Comparison of ENCODE assay signal across 25 mouse cellular contexts in the genomic region with DNA sequence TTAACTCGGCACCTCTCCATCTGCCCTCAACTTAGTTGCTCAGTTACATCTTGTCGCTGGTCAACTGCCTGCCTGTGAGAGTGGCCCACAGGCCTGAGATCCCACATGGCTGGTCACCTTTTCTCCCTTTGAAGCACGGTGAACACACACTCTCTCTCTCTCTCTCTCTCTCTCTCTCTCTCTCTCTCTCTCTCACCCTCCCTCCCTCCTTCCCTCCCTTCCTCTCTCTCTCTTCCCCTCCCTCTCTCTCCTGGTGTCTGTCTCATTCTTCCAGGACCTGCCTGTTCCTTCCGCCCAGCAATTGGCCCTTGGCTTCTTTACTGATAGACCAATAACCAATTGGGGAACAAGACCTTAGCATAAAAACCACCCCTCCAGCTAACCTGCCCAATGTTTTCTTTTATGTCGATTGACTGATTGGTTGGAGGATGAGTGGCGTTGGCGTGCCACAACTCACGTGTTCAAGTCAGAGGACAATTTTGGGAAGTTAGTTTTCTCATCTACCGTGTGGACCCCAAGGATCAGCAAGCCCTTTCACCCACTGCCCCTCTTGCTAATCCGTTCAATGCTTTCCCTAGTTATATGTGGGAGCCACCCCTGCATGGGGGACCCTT. TPM values are rescaled to one million over a fixed set of nuclear protein-coding genes. Genes with fewer than 3 reads are reported as not detected.
DNase-seq lines count a peak whose midpoint lies in the region; ATAC-seq and TF ChIP-seq lines count a peak whose summit lies in the region.
"Had no signal": no experiment of that assay in that cellular context is flagged by ENCODE, and none has a peak within 500 bp of the region (broad histone marks: within the 10 kb centered on the region; RNA-seq: fewer than 3 reads in every experiment).

No protein-coding gene starts in this region.

- no peak for TF ChIP-seq POLR2A in ES-Bruce4 (IDR thresholded peaks at IDR 0.05; ENCODE audit: insufficient read depth, low read length)

- H3K27ac ChIP-seq in ES-Bruce4 (ENCODE audit: insufficient read depth, low read length), result no peak overlapping the region
- no peak overlapping the region for H3K27ac ChIP-seq in forebrain, postnatal 0 days (ENCODE audit: low read depth, low read length)
- H3K27ac ChIP-seq: embryonic facial prominence, embryonic 12.5 days; embryonic facial prominence, embryonic 15.5 days; hindbrain, embryonic 10.5 days; hindbrain, embryonic 14.5 days; hindbrain, postnatal 0 days had no signal

- WGBS in forebrain, postnatal 0 days, result 91% methylated on average over 10 of the region's 10 CpGs

- H3K4me1 ChIP-seq in E14TG2a.4 (replicated peaks; ENCODE audit: low read depth, low read length) (peaks cover 65% of the 10 kb centered on the region), ES-Bruce4 (ENCODE audit: control insufficient read depth, insufficient read depth, low read length) (no peaks in the 10 kb centered on the region)
- peaks cover 6% of the 10 kb centered on the region; the same call in 1 of the 2 replicates for H3K4me1 ChIP-seq in forebrain, postnatal 0 days (ENCODE audit: insufficient read depth)

- no peak overlapping the region for H3K9ac ChIP-seq in ES-Bruce4 (ENCODE audit: low read depth, poor library complexity, severe bottlenecking)
- no peak overlapping the region for H3K9ac ChIP-seq in forebrain, postnatal 0 days
- H3K9ac ChIP-seq: embryonic facial prominence, embryonic 12.5 days; embryonic facial prominence, embryonic 15.5 days; heart, embryonic 12.5 days; heart, embryonic 15.5 days; hindbrain, embryonic 14.5 days had no signal

- H3K4me3 ChIP-seq in E14TG2a.4 (replicated peaks; ENCODE audit: low read length) (peak overlapping the region; percentile 64), ES-Bruce4 (ENCODE audit: low read depth, low read length) (peak overlapping the region; percentile 12)
- no peak overlapping the region for H3K4me3 ChIP-seq in forebrain, postnatal 0 days (ENCODE audit: low read depth, low read length)
- H3K4me3 ChIP-seq: embryonic facial prominence, embryonic 12.5 days; embryonic facial prominence, embryonic 15.5 days; heart, embryonic 12.5 days; heart, embryonic 15.5 days; hindbrain, embryonic 10.5 days had no signal

- TF ChIP-seq CTCF in E14TG2a.4 (conservative IDR thresholded peaks at IDR 0.05; ENCODE audit: low read length), result no peak
- TF ChIP-seq CTCF in ES-Bruce4 (IDR thresholded peaks at IDR 0.05; ENCODE audit: low read depth, low read length), result no peak
- TF ChIP-seq CTCF in forebrain, postnatal 0 days (IDR thresholded peaks at IDR 0.05; ENCODE audit: low read depth), result no peak

- H3K36me3 ChIP-seq in E14TG2a.4 (ENCODE audit: insufficient read depth, low read length) (peaks cover 46% of the 10 kb centered on the region), ES-Bruce4 (ENCODE audit: control insufficient read depth, insufficient read depth, low read length, poor library complexity, severe bottlenecking) (no peaks in the 10 kb centered on the region)
- peaks cover 5% of the 10 kb centered on the region for H3K36me3 ChIP-seq in forebrain, postnatal 0 days (ENCODE audit: insufficient read depth)

- DNase-seq in MEL-GATA-1-ER (ENCODE audit: extremely low read depth, low read depth), result peak; percentile 98
- DNase-seq in forebrain, postnatal 0 days, result no peak
- DNase-seq in B cell, adult 2 months, result no peak
- no peak for DNase-seq in cerebellum, postnatal 4 days (ENCODE audit: low spot score in 2 of 2)
- DNase-seq: adrenal gland, postnatal 10 days; adrenal gland, postnatal 36 days; cerebellum, adult 18-20 months; cerebellum, adult 9-10 months; cerebellum, postnatal 14 days; gastrocnemius, postnatal 25 days; heart, adult 18-20 months; heart, postnatal 10 days; heart, postnatal 36 days had no signal

- H3K9me3 ChIP-seq in E14TG2a.4 (ENCODE audit: low read length) (no peaks in the 10 kb centered on the region), ES-Bruce4 (replicated peaks; ENCODE audit: control insufficient read depth, insufficient read depth, low read length, poor library complexity, severe bottlenecking) (no peaks in the 10 kb centered on the region)
- no peaks in the 10 kb centered on the region for H3K9me3 ChIP-seq in forebrain, postnatal 0 days (ENCODE audit: low read length)
- H3K9me3 ChIP-seq: embryonic facial prominence, embryonic 12.5 days; embryonic facial prominence, embryonic 15.5 days; heart, embryonic 12.5 days; heart, embryonic 15.5 days; hindbrain, embryonic 10.5 days had no signal

- H3K4me2 ChIP-seq in forebrain, postnatal 0 days (ENCODE audit: low read depth), result no peak overlapping the region
- H3K4me2 ChIP-seq: embryonic facial prominence, embryonic 12.5 days; embryonic facial prominence, embryonic 15.5 days; heart, embryonic 15.5 days; hindbrain, embryonic 14.5 days had no signal

- no peak for TF ChIP-seq EP300 in ES-Bruce4 (IDR thresholded peaks at IDR 0.05; ENCODE audit: insufficient read depth, low read depth, low read length)

- ATAC-seq in forebrain, postnatal 0 days, result no peak
- ATAC-seq: forebrain, embryonic 14.5 days; hindbrain, postnatal 0 days; inflammation-experienced regulatory T-cells, adult 6 months; intestine, embryonic 16.5 days had no signal

- H3K27me3 ChIP-seq in E14TG2a.4 (ENCODE audit: insufficient read depth, low read length) (peaks cover 5% of the 10 kb centered on the region; the same call in 1 of the 2 replicates), ES-Bruce4 (ENCODE audit: control insufficient read depth, insufficient read depth, low read length, poor library complexity, severe bottlenecking) (no peaks in the 10 kb centered on the region)
- H3K27me3 ChIP-seq in forebrain, postnatal 0 days (ENCODE audit: insufficient read depth, low read length), result no peaks in the 10 kb centered on the region
- H3K27me3 ChIP-seq: embryonic facial prominence, embryonic 12.5 days; embryonic facial prominence, embryonic 15.5 days; heart, embryonic 12.5 days; heart, embryonic 15.5 days had no signal

RNA-seq across cellular contexts. Expression of gene Fuca1, which starts 5.8 kb away (rescaled TPM):
- 46.0 and 47.2 TPM in 2 replicates for polyA plus RNA-seq in ES-Bruce4 (2011; ENCODE audit: insufficient read depth, insufficient read length, low read depth, missing spikeins)
- 30.9 and 33.2 TPM in 2 replicates for total RNA-seq in forebrain, postnatal 0 days (2014; rRNA removed)
- polyA plus RNA-seq in forebrain, postnatal 0 days (2015; fragmentation: Nextera tagmentation; extraction: Ambion mirVana), result 67.7 and 75.2 TPM in 2 replicates

RNA-seq across cellular contexts. Expression of gene Hmgcl, which starts 19.9 kb away (rescaled TPM):
- polyA plus RNA-seq in ES-Bruce4 (2011; ENCODE audit: insufficient read depth, insufficient read length, low read depth, missing spikeins), result 18.3 and 22.6 TPM in 2 replicates
- 42.9 and 46.0 TPM in 2 replicates for total RNA-seq in forebrain, postnatal 0 days (2014; rRNA removed)
- 52.6 and 58.3 TPM in 2 replicates for polyA plus RNA-seq in forebrain, postnatal 0 days (2015; fragmentation: Nextera tagmentation; extraction: Ambion mirVana)

RNA-seq across cellular contexts. Expression of gene Cnr2, which starts 31.1 kb away (rescaled TPM):
- 0.16 TPM in 1 of 2 replicates, not detected in the other for polyA plus RNA-seq in ES-Bruce4 (2011; ENCODE audit: insufficient read depth, insufficient read length, low read depth, missing spikeins)
- 0.24 and 0.31 TPM in 2 replicates for total RNA-seq in forebrain, postnatal 0 days (2014; rRNA removed)
- 0.17 TPM in 1 of 2 replicates, not detected in the other for polyA plus RNA-seq in forebrain, postnatal 0 days (2015; fragmentation: Nextera tagmentation; extraction: Ambion mirVana)

RNA-seq across cellular contexts. Expression of gene Gale, which starts 37.2 kb away (rescaled TPM):
- polyA plus RNA-seq in ES-Bruce4 (2011; ENCODE audit: insufficient read depth, insufficient read length, low read depth, missing spikeins), result 6.8 and 9.4 TPM in 2 replicates
- total RNA-seq in forebrain, postnatal 0 days (2014; rRNA removed), result 32.1 and 42.4 TPM in 2 replicates
- 30.7 and 34.4 TPM in 2 replicates for polyA plus RNA-seq in forebrain, postnatal 0 days (2015; fragmentation: Nextera tagmentation; extraction: Ambion mirVana)

RNA-seq across cellular contexts. Expression of gene Lypla2, which starts 46.1 kb away (rescaled TPM):
- polyA plus RNA-seq in ES-Bruce4 (2011; ENCODE audit: insufficient read depth, insufficient read length, low read depth, missing spikeins), result 47.4 and 52.6 TPM in 2 replicates
- 136 and 138 TPM in 2 replicates for total RNA-seq in forebrain, postnatal 0 days (2014; rRNA removed)
- 201 and 206 TPM in 2 replicates for polyA plus RNA-seq in forebrain, postnatal 0 days (2015; fragmentation: Nextera tagmentation; extraction: Ambion mirVana)
